Comparison of ENCODE assay signal across 8 mouse cellular contexts in genomic region chr10:13501533-13501932, GRCm38 (mm10). TPM values are rescaled to one million over a fixed set of nuclear protein-coding genes. Genes with fewer than 3 reads are reported as not detected.
A peak's percentile ranks its signal among the peaks of the same experiment; 100 is the strongest.
DNase-seq lines count a peak whose midpoint lies in the region; ATAC-seq and TF ChIP-seq lines count a peak whose summit lies in the region.
"Not testable (repeated sequence)": the region's sequence is repeated elsewhere in the genome, so short reads cannot be mapped to it uniquely, and the experiment has no call there.

No protein-coding gene starts in this region.

- TF ChIP-seq CTCF in bone marrow, adult 2 months (IDR thresholded peaks at IDR 0.05; ENCODE audit: control insufficient read depth, insufficient read depth, low read length); hindbrain, postnatal 0 days (IDR thresholded peaks at IDR 0.05; ENCODE audit: low read depth): not testable (repeated sequence)

- not testable (repeated sequence) for H3K27me3 ChIP-seq in embryonic facial prominence, embryonic 14.5 days (replicated peaks; ENCODE audit: control insufficient read depth, insufficient read depth, low read length); heart, embryonic 10.5 days (ENCODE audit: insufficient read depth, poor library complexity, severe bottlenecking); hindbrain, postnatal 0 days (ENCODE audit: insufficient read depth, low read length); limb, embryonic 11.5 days (ENCODE audit: control insufficient read depth, insufficient read depth, low read length); lung, embryonic 15.5 days; neural tube, embryonic 11.5 days (ENCODE audit: control insufficient read depth, insufficient read depth, low read length)

- H3K36me3 ChIP-seq in embryonic facial prominence, embryonic 14.5 days (ENCODE audit: control insufficient read depth, insufficient read depth, low read length); hindbrain, postnatal 0 days (ENCODE audit: insufficient read depth, low read length); limb, embryonic 11.5 days (ENCODE audit: control insufficient read depth, insufficient read depth, low read length); lung, embryonic 15.5 days; neural tube, embryonic 11.5 days (ENCODE audit: control insufficient read depth, insufficient read depth, low read length): not testable (repeated sequence)
- H3K36me3 ChIP-seq in heart, embryonic 10.5 days: peaks cover 27% of the 10 kb centered on the region

- not testable (repeated sequence) for DNase-seq in embryonic facial prominence, embryonic 14.5 days (ENCODE audit: low spot score); heart, embryonic 10.5 days (ENCODE audit: low spot score); hindbrain, postnatal 0 days (ENCODE audit: low spot score); limb, embryonic 11.5 days (ENCODE audit: low spot score); neural tube, embryonic 11.5 days (ENCODE audit: low spot score)
- DNase-seq in yolk sac, embryonic 10.5 days (ENCODE audit: low spot score): peak; percentile 12

- TF ChIP-seq POLR2A in bone marrow, adult 2 months (IDR thresholded peaks at IDR 0.05; ENCODE audit: borderline replicate concordance, control insufficient read depth, low read depth, low read length): not testable (repeated sequence)

- H3K27ac ChIP-seq in bone marrow, adult 2 months (ENCODE audit: control insufficient read depth, insufficient read depth, low read depth, low read length, poor library complexity); embryonic facial prominence, embryonic 14.5 days (replicated peaks; ENCODE audit: low read depth, low read length); hindbrain, postnatal 0 days; limb, embryonic 11.5 days (replicated peaks; ENCODE audit: low read depth, low read length); lung, embryonic 15.5 days; neural tube, embryonic 11.5 days (ENCODE audit: low read depth, low read length): not testable (repeated sequence)
- peak overlapping the region; percentile 87; the same call in 1 of the 2 replicates for H3K27ac ChIP-seq in heart, embryonic 10.5 days

- peak overlapping the region; percentile 83 for H3K4me3 ChIP-seq in bone marrow, adult 2 months (replicated peaks; ENCODE audit: control insufficient read depth, low read depth, low read length)
- peak overlapping the region; percentile 61 for H3K4me3 ChIP-seq in embryonic facial prominence, embryonic 14.5 days (ENCODE audit: low read depth, low read length)
- peak overlapping the region; percentile 66 for H3K4me3 ChIP-seq in heart, embryonic 10.5 days
- peak overlapping the region; percentile 66 for H3K4me3 ChIP-seq in hindbrain, postnatal 0 days (ENCODE audit: low read length)
- H3K4me3 ChIP-seq in limb, embryonic 11.5 days (ENCODE audit: low read depth, low read length): peak overlapping the region; percentile 39
- peak overlapping the region; percentile 66 for H3K4me3 ChIP-seq in lung, embryonic 15.5 days
- peak overlapping the region; percentile 51 for H3K4me3 ChIP-seq in neural tube, embryonic 11.5 days (ENCODE audit: low read depth, low read length)

- H3K4me1 ChIP-seq in bone marrow, adult 2 months (ENCODE audit: control insufficient read depth, insufficient read depth, low read length); embryonic facial prominence, embryonic 14.5 days (ENCODE audit: control insufficient read depth, insufficient read depth, low read length); hindbrain, postnatal 0 days (ENCODE audit: insufficient read depth, low read length); limb, embryonic 11.5 days (ENCODE audit: control insufficient read depth, insufficient read depth, low read length); lung, embryonic 15.5 days; neural tube, embryonic 11.5 days (ENCODE audit: control insufficient read depth, insufficient read depth, low read length): not testable (repeated sequence)
- peaks cover 20% of the 10 kb centered on the region for H3K4me1 ChIP-seq in heart, embryonic 10.5 days

- 42% methylated on average over 4 of the region's 4 CpGs for WGBS in bone marrow, adult 2 months
- 49% methylated on average over 4 of the region's 4 CpGs for WGBS in embryonic facial prominence, embryonic 14.5 days
- WGBS in heart, embryonic 10.5 days: 50% methylated on average over 4 of the region's 4 CpGs
- 46% methylated on average over 4 of the region's 4 CpGs for WGBS in hindbrain, postnatal 0 days
- 54% methylated on average over 4 of the region's 4 CpGs for WGBS in limb, embryonic 11.5 days
- 47% methylated on average over 4 of the region's 4 CpGs for WGBS in lung, embryonic 15.5 days
- WGBS in neural tube, embryonic 11.5 days: 55% methylated on average over 4 of the region's 4 CpGs

- H3K9me3 ChIP-seq in embryonic facial prominence, embryonic 14.5 days (ENCODE audit: control insufficient read depth, low read length); heart, embryonic 10.5 days; hindbrain, postnatal 0 days (ENCODE audit: low read length); limb, embryonic 11.5 days (ENCODE audit: control insufficient read depth, low read length); lung, embryonic 15.5 days; neural tube, embryonic 11.5 days (ENCODE audit: control insufficient read depth, low read length): not testable (repeated sequence)

- H3K4me2 ChIP-seq in embryonic facial prominence, embryonic 14.5 days (ENCODE audit: low read depth, low read length): peak overlapping the region; percentile 81
- H3K4me2 ChIP-seq in hindbrain, postnatal 0 days (ENCODE audit: low read depth, low read length): peak overlapping the region; percentile 86
- peak overlapping the region; percentile 60 for H3K4me2 ChIP-seq in limb, embryonic 11.5 days (ENCODE audit: low read depth, severe bottlenecking)
- H3K4me2 ChIP-seq in lung, embryonic 15.5 days: peak overlapping the region; percentile 87
- peak overlapping the region; percentile 75 for H3K4me2 ChIP-seq in neural tube, embryonic 11.5 days (ENCODE audit: low read depth)

- ATAC-seq in embryonic facial prominence, embryonic 14.5 days (ENCODE audit: low read depth); hindbrain, postnatal 0 days; limb, embryonic 11.5 days (ENCODE audit: insufficient number of reproducible peaks, low FRiP score, low TSS enrichment, low read depth); lung, embryonic 15.5 days (ENCODE audit: borderline replicate concordance, extremely low read depth, low FRiP score, low TSS enrichment); neural tube, embryonic 11.5 days (ENCODE audit: insufficient read depth, low FRiP score, low TSS enrichment): not testable (repeated sequence)

- peak overlapping the region; percentile 74 for H3K9ac ChIP-seq in embryonic facial prominence, embryonic 14.5 days (ENCODE audit: low read depth, low read length)
- H3K9ac ChIP-seq in hindbrain, postnatal 0 days (replicated peaks; ENCODE audit: low read length): peak overlapping the region; percentile 68
- peak overlapping the region; percentile 60; the same call in 1 of the 2 replicates for H3K9ac ChIP-seq in limb, embryonic 11.5 days (ENCODE audit: low read length)
- H3K9ac ChIP-seq in lung, embryonic 15.5 days: 0 out of 2 replicates have a peak overlapping the region, but pooled peaks have one; percentile 62
- peak overlapping the region; percentile 64 for H3K9ac ChIP-seq in neural tube, embryonic 11.5 days (ENCODE audit: low read length)

RNA-seq across cellular contexts. Expression of gene Fuca2, which starts 2.2 kb away (rescaled TPM):
- polyA plus RNA-seq in bone marrow, adult 2 months (2011; ENCODE audit: insufficient read depth, insufficient read length, low replicate concordance, missing spikeins): 31.0 and 44.9 TPM in 2 replicates
- polyA plus RNA-seq in embryonic facial prominence, embryonic 14.5 days (2014; fragmentation: Nextera tagmentation; extraction: Ambion mirVana): 63.4 and 64.3 TPM in 2 replicates
- polyA plus RNA-seq in heart, embryonic 10.5 days (2016; fragmentation: Nextera tagmentation; extraction: Ambion mirVana): 41.2 and 51.9 TPM in 2 replicates
- 11.6 and 15.0 TPM in 2 replicates for total RNA-seq in hindbrain, postnatal 0 days (2014; rRNA removed)
- 59.8 and 62.3 TPM in 2 replicates for polyA plus RNA-seq in hindbrain, postnatal 0 days (2015; fragmentation: Nextera tagmentation; extraction: Ambion mirVana)
- 25.6 and 26.4 TPM in 2 replicates for polyA plus RNA-seq in limb, embryonic 11.5 days (2014; fragmentation: Nextera tagmentation; extraction: Ambion mirVana)
- 67.8 and 70.1 TPM in 2 replicates for polyA plus RNA-seq in lung, embryonic 15.5 days (2015; fragmentation: Nextera tagmentation; extraction: Ambion mirVana)
- polyA plus RNA-seq in neural tube, embryonic 11.5 days (2014; fragmentation: Nextera tagmentation; extraction: Ambion mirVana): 24.9 and 25.1 TPM in 2 replicates

RNA-seq across cellular contexts. Expression of gene Phactr2, which starts 27.3 kb away (rescaled TPM):
- 7.5 and 12.8 TPM in 2 replicates for polyA plus RNA-seq in bone marrow, adult 2 months (2011; ENCODE audit: insufficient read depth, insufficient read length, low replicate concordance, missing spikeins)
- 37.8 and 39.9 TPM in 2 replicates for polyA plus RNA-seq in embryonic facial prominence, embryonic 14.5 days (2014; fragmentation: Nextera tagmentation; extraction: Ambion mirVana)
- 53.3 and 54.6 TPM in 2 replicates for polyA plus RNA-seq in heart, embryonic 10.5 days (2016; fragmentation: Nextera tagmentation; extraction: Ambion mirVana)
- 6.4 and 11.8 TPM in 2 replicates for total RNA-seq in hindbrain, postnatal 0 days (2014; rRNA removed)
- polyA plus RNA-seq in hindbrain, postnatal 0 days (2015; fragmentation: Nextera tagmentation; extraction: Ambion mirVana): 8.8 and 10.2 TPM in 2 replicates
- polyA plus RNA-seq in limb, embryonic 11.5 days (2014; fragmentation: Nextera tagmentation; extraction: Ambion mirVana): 27.7 and 28.8 TPM in 2 replicates
- 33.3 and 33.7 TPM in 2 replicates for polyA plus RNA-seq in lung, embryonic 15.5 days (2015; fragmentation: Nextera tagmentation; extraction: Ambion mirVana)
- 18.8 and 19.8 TPM in 2 replicates for polyA plus RNA-seq in neural tube, embryonic 11.5 days (2014; fragmentation: Nextera tagmentation; extraction: Ambion mirVana)

RNA-seq across cellular contexts. Expression of gene Adat2, which starts 51.2 kb away (rescaled TPM):
- polyA plus RNA-seq in bone marrow, adult 2 months (2011; ENCODE audit: insufficient read depth, insufficient read length, low replicate concordance, missing spikeins): 2.8 and 4.9 TPM in 2 replicates
- 4.1 and 4.9 TPM in 2 replicates for polyA plus RNA-seq in embryonic facial prominence, embryonic 14.5 days (2014; fragmentation: Nextera tagmentation; extraction: Ambion mirVana)
- polyA plus RNA-seq in heart, embryonic 10.5 days (2016; fragmentation: Nextera tagmentation; extraction: Ambion mirVana): 3.8 and 4.7 TPM in 2 replicates
- total RNA-seq in hindbrain, postnatal 0 days (2014; rRNA removed): 2.6 and 2.8 TPM in 2 replicates
- 2.4 and 2.9 TPM in 2 replicates for polyA plus RNA-seq in hindbrain, postnatal 0 days (2015; fragmentation: Nextera tagmentation; extraction: Ambion mirVana)
- 4.3 and 4.9 TPM in 2 replicates for polyA plus RNA-seq in limb, embryonic 11.5 days (2014; fragmentation: Nextera tagmentation; extraction: Ambion mirVana)
- 4.2 and 4.8 TPM in 2 replicates for polyA plus RNA-seq in lung, embryonic 15.5 days (2015; fragmentation: Nextera tagmentation; extraction: Ambion mirVana)
- polyA plus RNA-seq in neural tube, embryonic 11.5 days (2014; fragmentation: Nextera tagmentation; extraction: Ambion mirVana): 3.0 and 4.0 TPM in 2 replicates

RNA-seq across cellular contexts. Expression of gene Pex3, which starts 51.4 kb away (rescaled TPM):
- polyA plus RNA-seq in bone marrow, adult 2 months (2011; ENCODE audit: insufficient read depth, insufficient read length, low replicate concordance, missing spikeins): 6.0 and 6.8 TPM in 2 replicates
- 31.3 and 38.2 TPM in 2 replicates for polyA plus RNA-seq in embryonic facial prominence, embryonic 14.5 days (2014; fragmentation: Nextera tagmentation; extraction: Ambion mirVana)
- polyA plus RNA-seq in heart, embryonic 10.5 days (2016; fragmentation: Nextera tagmentation; extraction: Ambion mirVana): 17.5 and 18.7 TPM in 2 replicates
- total RNA-seq in hindbrain, postnatal 0 days (2014; rRNA removed): 23.7 and 30.5 TPM in 2 replicates
- 31.5 and 35.7 TPM in 2 replicates for polyA plus RNA-seq in hindbrain, postnatal 0 days (2015; fragmentation: Nextera tagmentation; extraction: Ambion mirVana)
- 27.2 and 28.1 TPM in 2 replicates for polyA plus RNA-seq in limb, embryonic 11.5 days (2014; fragmentation: Nextera tagmentation; extraction: Ambion mirVana)
- 20.2 and 23.4 TPM in 2 replicates for polyA plus RNA-seq in lung, embryonic 15.5 days (2015; fragmentation: Nextera tagmentation; extraction: Ambion mirVana)
- 30.0 and 30.9 TPM in 2 replicates for polyA plus RNA-seq in neural tube, embryonic 11.5 days (2014; fragmentation: Nextera tagmentation; extraction: Ambion mirVana)
